ENCODE assay signal across 13 mouse cellular contexts in the genomic region with DNA sequence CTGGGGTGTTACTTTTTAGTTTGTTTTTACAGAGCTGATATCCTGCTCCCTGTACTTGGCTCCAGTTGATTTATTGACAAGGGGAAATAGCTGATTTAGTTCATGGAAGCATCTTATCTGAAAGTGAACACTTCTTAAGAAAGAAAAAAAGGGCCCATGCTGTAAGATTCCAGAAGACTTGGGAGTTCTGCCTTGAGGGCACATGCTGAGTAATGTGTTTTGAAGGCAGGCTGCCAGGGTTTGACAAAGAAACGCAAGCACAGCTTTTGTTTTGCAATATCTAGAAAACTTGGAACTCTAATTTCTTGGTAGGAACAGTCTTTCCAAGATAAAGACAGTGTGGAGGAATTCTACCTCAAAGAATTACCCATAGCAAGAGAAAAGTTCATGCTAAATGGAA.
A peak's percentile ranks its signal among the peaks of the same experiment; 100 is the strongest.
DNase-seq lines count a peak whose midpoint lies in the region; ATAC-seq and TF ChIP-seq lines count a peak whose summit lies in the region.
"Had no signal": no experiment of that assay in that cellular context is flagged by ENCODE, and none has a peak within 500 bp of the region (broad histone marks: within the 10 kb centered on the region; RNA-seq: fewer than 3 reads in every experiment).

No protein-coding gene starts in this region.

- H3K4me2 ChIP-seq in lung, embryonic 15.5 days = no peak overlapping the region
- H3K4me2 ChIP-seq: embryonic facial prominence, embryonic 13.5 days; hindbrain, embryonic 15.5 days; limb, embryonic 13.5 days had no signal

- H3K27ac ChIP-seq in gastrocnemius, adult 2 months = no peak overlapping the region
- H3K27ac ChIP-seq in lung, embryonic 15.5 days = no peak overlapping the region
- H3K27ac ChIP-seq: embryonic facial prominence, embryonic 13.5 days; hindbrain, embryonic 15.5 days; limb, embryonic 13.5 days had no signal

- intact Hi-C loops in gastrocnemius, adult 2 months (cut with DNase I) = loop anchor here (10.0 kb wide), 1 partner anchor 134 kb away; no protein-coding TSS in a partner anchor

- H3K9ac ChIP-seq in lung, embryonic 15.5 days = no peak overlapping the region
- H3K9ac ChIP-seq: embryonic facial prominence, embryonic 13.5 days; hindbrain, embryonic 15.5 days; limb, embryonic 13.5 days had no signal

- no peaks in the 10 kb centered on the region for H3K4me1 ChIP-seq in lung, embryonic 15.5 days
- H3K4me1 ChIP-seq: embryonic facial prominence, embryonic 13.5 days; hindbrain, embryonic 15.5 days; limb, embryonic 13.5 days had no signal

- WGBS in lung, embryonic 15.5 days = 47% methylated on average over 1 of the region's 1 CpGs

- no peaks in the 10 kb centered on the region for H3K36me3 ChIP-seq in lung, embryonic 15.5 days
- H3K36me3 ChIP-seq: embryonic facial prominence, embryonic 13.5 days; hindbrain, embryonic 15.5 days; limb, embryonic 13.5 days had no signal

- no peak overlapping the region for H3K4me3 ChIP-seq in gastrocnemius, adult 2 months
- H3K4me3 ChIP-seq in lung, embryonic 15.5 days = no peak overlapping the region
- H3K4me3 ChIP-seq: embryonic facial prominence, embryonic 13.5 days; hindbrain, embryonic 15.5 days; limb, embryonic 13.5 days had no signal

- H3K9me3 ChIP-seq in lung, embryonic 15.5 days = no peaks in the 10 kb centered on the region
- H3K9me3 ChIP-seq: embryonic facial prominence, embryonic 13.5 days; hindbrain, embryonic 15.5 days; limb, embryonic 13.5 days had no signal

- no peak for TF ChIP-seq CTCF in gastrocnemius, adult 2 months (IDR thresholded peaks at IDR 0.05)

- DNase-seq in gastrocnemius, adult 2 months = peak; percentile 47
- DNase-seq in gastrocnemius, adult 8-10 months (ENCODE audit: low spot score in 2 of 2) = no peak
- peak; percentile 82 for DNase-seq in 3T3-L1 (ENCODE audit: low read depth, low spot score)
- DNase-seq in fibroblast of lung, adult 2 months (ENCODE audit: low read depth) = peak; percentile 68
- no peak for DNase-seq in cerebellum, adult 9-11 months
- no peak for DNase-seq in thymus, postnatal 25 days
- DNase-seq: midbrain, embryonic 14.5 days; spleen, adult 18-20 months had no signal

- H3K27me3 ChIP-seq in lung, embryonic 15.5 days = no peaks in the 10 kb centered on the region
- H3K27me3 ChIP-seq: embryonic facial prominence, embryonic 13.5 days; hindbrain, embryonic 15.5 days; limb, embryonic 13.5 days had no signal

- peak; percentile 35; the same call in 1 of the 2 replicates for ATAC-seq in lung, embryonic 15.5 days (ENCODE audit: borderline replicate concordance, extremely low read depth, low FRiP score, low TSS enrichment)
- ATAC-seq in frontal cortex, adult (ENCODE audit: low TSS enrichment) = no peak

Comparison
In these comparisons a context has a peak if more than half of its experiments do, and no peak if none do; other contexts are left out.
1. DNase-seq: peak in gastrocnemius, adult 2 months (single experiment), 3T3-L1 (single experiment) and fibroblast of lung, adult 2 months (single experiment); none in gastrocnemius, adult 8-10 months (0 of 2), cerebellum, adult 9-11 months (single experiment) and thymus, postnatal 25 days (single experiment).